Mouse (Mus musculus) forebrain, postnatal 0 days (tissue): ENCODE measurements around the gene Nle1. TPM values are rescaled to one million over a fixed set of nuclear protein-coding genes. Genes with fewer than 3 reads are reported as not detected.

Source experiments
- ATAC-seq: fragments of 200-750 bp; cut with Nextera tagmentation; 2 replicates; pipeline ENCODE4 v1.8.0; 2017; ENCODE audit warnings: mild to moderate bottlenecking, moderate library complexity
- DNase-seq: peaks from one replicate; pipeline ENCODE4 v3.0.0-alpha.2; 2015
- H3K27ac ChIP-seq: fragments of 300-500 bp; sonication (generic); 2 replicates; pipeline ENCODE4 v1.5.1; 2014; ENCODE audit warnings: low read depth, mild to moderate bottlenecking, antibody characterized with exemption, low read length, moderate library complexity, mixed read lengths
- H3K27me3 ChIP-seq: fragments of 300-500 bp; sonication (generic); 2 replicates; pipeline ENCODE4 v1.6.1; 2014; ENCODE audit warnings: mild to moderate bottlenecking, low read length, mixed read lengths; ENCODE audit not compliant: insufficient read depth
- H3K36me3 ChIP-seq: fragments of 300-500 bp; sonication (generic); 2 replicates; pipeline ENCODE4 v1.6.1; 2014; ENCODE audit warnings: mild to moderate bottlenecking, moderate library complexity; ENCODE audit not compliant: insufficient read depth
- H3K4me1 ChIP-seq: fragments of 300-500 bp; sonication (generic); 2 replicates; pipeline ENCODE4 v1.6.1; 2014; ENCODE audit warnings: antibody characterized with exemption; ENCODE audit not compliant: insufficient read depth
- H3K4me2 ChIP-seq: fragments of 300-500 bp; sonication (generic); 2 replicates; pipeline ENCODE4 v1.6.1; 2014; ENCODE audit warnings: low read depth, mild to moderate bottlenecking, moderate library complexity
- H3K4me3 ChIP-seq: fragments of 300-500 bp; sonication (generic); 2 replicates; pipeline ENCODE4 v1.5.1; 2014; ENCODE audit warnings: low read depth, low read length, mixed read lengths
- H3K9ac ChIP-seq: fragments of 300-500 bp; sonication (generic); 2 replicates; pipeline ENCODE4 v1.6.1; 2014; ENCODE audit warnings: mild to moderate bottlenecking
- H3K9me3 ChIP-seq: fragments of 300-500 bp; sonication (generic); 2 replicates; pipeline ENCODE4 v1.6.1; 2016; ENCODE audit warnings: low read length
- CTCF ChIP-seq: sonication (generic); IDR thresholded peaks from 2 replicates; pipeline ENCODE4 v1.5.1; 2016; ENCODE audit warnings: antibody characterized with exemption, control low read depth, low read depth
- WGBS: fragments of 180-500 bp; shearing (Covaris S2); extraction: QIAGEN DNeasy Blood & Tissue Kit; methylation state at CpG from one replicate; pipeline ENCODE4 v1.1.7; 2014; 5-methylcytosine and 5-hydroxymethylcytosine counted together
- polyA plus RNA-seq: library from polyadenylated mRNA; unstranded; fragments of >200 nt; fragmentation: Nextera tagmentation; extraction: Ambion mirVana; gene quantifications from 2 replicates; pipeline ENCODE4 v1.2.1, GENCODE M21; 2015
- total RNA-seq: library from RNA; depleted of rRNA; stranded (reverse); fragments of >200 nt; gene quantifications from 2 replicates; pipeline ENCODE4 v1.2.3, GENCODE M21; 2014; rRNA removed

The Nle1 gene
- 31.5 and 34.9 TPM in 2 replicates for total RNA-seq
- polyA plus RNA-seq, result 26.4 and 27.2 TPM in 2 replicates

GRCm38 (mm10) chr11:82907651-82908607 is at the start of gene Nle1:
TSS of gene Nle1 (minus strand) at chr11:82908411.
- Histone ChIP-seq H3K27ac (peak within 1 kb of the TSS; percentile 59; the same call in 1 of the 2 replicates), H3K9ac (peak within 1 kb of the TSS; percentile 77), H3K9me3 (no peaks in the 10 kb centered on the region), H3K36me3 (peaks cover 28% of the 10 kb centered on the region), H3K4me2 (peak within 1 kb of the TSS; percentile 72), H3K4me1 (no peaks in the 10 kb centered on the region), H3K27me3 (no peaks in the 10 kb centered on the region), H3K4me3 (peak within 1 kb of the TSS; percentile 73)
- DNase-seq, result peak; percentile 95
- ATAC-seq, result peak; percentile 98
- 2% methylated on average over 72 of the region's 73 CpGs for WGBS
- peak; percentile 98 for TF ChIP-seq CTCF

DNA sequence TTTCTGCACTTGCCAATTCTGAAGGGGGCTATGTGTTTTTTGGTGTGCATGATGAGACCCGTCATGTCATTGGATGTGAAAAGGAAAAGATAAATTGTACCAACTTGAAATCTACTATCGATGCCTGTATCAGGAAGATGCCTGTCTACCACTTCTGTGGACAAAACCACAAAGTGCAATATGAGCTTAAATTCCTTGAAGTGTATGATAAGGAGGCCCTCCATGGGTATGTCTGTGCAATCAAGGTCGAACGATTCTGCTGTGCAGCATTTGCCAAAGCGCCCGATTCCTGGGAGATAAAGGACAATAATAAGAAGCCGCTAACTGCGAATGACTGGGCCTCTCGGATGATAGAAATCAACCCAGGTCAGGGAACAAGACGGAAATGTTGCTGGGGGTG is 48.7 kb upstream of the Nle1 start:
- H3K36me3 ChIP-seq, result no peaks in the 10 kb centered on the region
- H3K9me3 ChIP-seq, result no peaks in the 10 kb centered on the region
- no peak overlapping the region for H3K4me3 ChIP-seq
- H3K9ac ChIP-seq, result no peak overlapping the region
- H3K27ac ChIP-seq, result no peak overlapping the region
- H3K4me2 ChIP-seq, result no peak overlapping the region
- DNase-seq, result no peak
- H3K4me1 ChIP-seq, result no peaks in the 10 kb centered on the region
- TF ChIP-seq CTCF, result no peak
- H3K27me3 ChIP-seq, result peaks cover 13% of the 10 kb centered on the region; the same call in 1 of the 2 replicates
- 79% methylated on average over 10 of the region's 10 CpGs for WGBS
- ATAC-seq, result no peak

DNA sequence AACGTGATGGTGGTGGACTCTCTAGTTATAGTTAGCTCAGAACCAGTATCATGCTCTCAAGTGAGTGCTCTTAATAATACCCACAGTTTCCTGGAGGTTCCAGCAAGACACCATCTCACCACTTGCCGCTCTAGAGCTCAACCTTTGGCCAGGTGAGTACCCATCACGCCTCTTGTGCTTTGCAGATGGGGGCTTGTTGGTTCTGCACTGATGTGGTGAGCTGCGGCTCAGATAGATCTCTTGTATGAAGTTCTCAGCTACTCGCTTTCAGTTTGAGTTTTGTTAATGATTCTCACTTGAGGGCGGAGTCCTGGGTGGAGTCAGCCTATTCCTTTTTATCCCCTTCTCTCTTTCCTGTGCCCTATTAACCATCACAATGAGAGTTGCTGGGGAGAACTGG is 46.4 kb upstream of the Nle1 start:
- ATAC-seq (no peak), DNase-seq (no peak)
- H3K4me2 ChIP-seq, result no peak overlapping the region
- no peaks in the 10 kb centered on the region for H3K4me1 ChIP-seq
- no peak for TF ChIP-seq CTCF
- no peak overlapping the region for H3K4me3 ChIP-seq
- H3K27me3 ChIP-seq, result peaks cover 32% of the 10 kb centered on the region
- 87% methylated on average over 6 of the region's 6 CpGs for WGBS
- no peak overlapping the region for H3K27ac ChIP-seq
- H3K9ac ChIP-seq, result no peak overlapping the region
- no peaks in the 10 kb centered on the region for H3K36me3 ChIP-seq
- no peaks in the 10 kb centered on the region for H3K9me3 ChIP-seq

DNA sequence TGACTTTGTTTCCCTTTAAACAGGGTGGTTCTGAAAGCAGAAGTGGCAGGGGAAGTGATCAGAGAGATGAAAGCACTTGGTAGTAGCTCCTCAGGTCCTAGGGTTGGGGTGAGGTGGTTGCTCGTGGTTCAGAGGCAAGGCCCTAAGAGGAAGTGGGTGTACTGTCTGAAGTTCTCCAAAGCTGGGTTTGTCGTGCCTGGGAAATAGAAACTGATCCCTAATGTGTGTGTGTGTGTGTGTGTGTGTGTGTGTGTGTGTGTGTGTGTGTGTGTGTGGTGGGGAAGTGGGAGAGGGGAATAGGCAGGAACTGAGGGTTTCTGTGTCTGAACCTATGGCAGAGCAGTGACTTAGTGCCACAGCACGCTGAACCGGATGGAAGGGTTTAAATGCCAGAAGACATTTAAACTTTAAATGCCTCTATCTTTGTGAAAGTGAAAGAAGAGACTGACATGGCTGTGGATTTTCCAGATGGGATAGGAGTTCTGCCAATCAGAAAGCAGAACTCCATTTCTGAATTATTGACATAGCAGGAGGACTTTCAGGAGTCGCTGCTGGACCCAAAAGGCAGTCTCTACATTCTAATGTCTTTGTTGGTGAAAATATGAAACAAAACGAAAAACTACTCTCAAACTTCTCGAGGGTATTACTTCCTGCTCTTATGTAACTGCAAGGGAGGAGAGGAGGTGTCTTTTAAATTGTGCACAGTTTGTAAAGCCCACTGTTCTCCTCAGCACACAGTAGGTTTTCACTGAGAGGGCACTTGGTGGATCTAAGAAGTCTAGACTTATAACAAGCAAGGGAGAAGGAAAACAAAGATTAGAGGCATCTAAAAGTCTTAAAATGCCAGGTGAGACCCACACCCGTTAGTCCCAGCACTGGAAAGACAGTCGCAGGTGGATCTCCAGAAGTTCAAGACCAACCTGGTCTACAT is 44.7 kb upstream of the Nle1 start:
- Histone ChIP-seq H3K4me1 (no peaks in the 10 kb centered on the region), H3K9ac (no peak overlapping the region), H3K36me3 (no peaks in the 10 kb centered on the region), H3K4me3 (no peak overlapping the region), H3K9me3 (no peaks in the 10 kb centered on the region), H3K27me3 (peaks cover 32% of the 10 kb centered on the region), H3K4me2 (no peak overlapping the region), H3K27ac (no peak overlapping the region)
- 71% methylated on average over 9 of the region's 9 CpGs for WGBS
- DNase-seq, result no peak
- TF ChIP-seq CTCF, result no peak
- no peak for ATAC-seq

DNA sequence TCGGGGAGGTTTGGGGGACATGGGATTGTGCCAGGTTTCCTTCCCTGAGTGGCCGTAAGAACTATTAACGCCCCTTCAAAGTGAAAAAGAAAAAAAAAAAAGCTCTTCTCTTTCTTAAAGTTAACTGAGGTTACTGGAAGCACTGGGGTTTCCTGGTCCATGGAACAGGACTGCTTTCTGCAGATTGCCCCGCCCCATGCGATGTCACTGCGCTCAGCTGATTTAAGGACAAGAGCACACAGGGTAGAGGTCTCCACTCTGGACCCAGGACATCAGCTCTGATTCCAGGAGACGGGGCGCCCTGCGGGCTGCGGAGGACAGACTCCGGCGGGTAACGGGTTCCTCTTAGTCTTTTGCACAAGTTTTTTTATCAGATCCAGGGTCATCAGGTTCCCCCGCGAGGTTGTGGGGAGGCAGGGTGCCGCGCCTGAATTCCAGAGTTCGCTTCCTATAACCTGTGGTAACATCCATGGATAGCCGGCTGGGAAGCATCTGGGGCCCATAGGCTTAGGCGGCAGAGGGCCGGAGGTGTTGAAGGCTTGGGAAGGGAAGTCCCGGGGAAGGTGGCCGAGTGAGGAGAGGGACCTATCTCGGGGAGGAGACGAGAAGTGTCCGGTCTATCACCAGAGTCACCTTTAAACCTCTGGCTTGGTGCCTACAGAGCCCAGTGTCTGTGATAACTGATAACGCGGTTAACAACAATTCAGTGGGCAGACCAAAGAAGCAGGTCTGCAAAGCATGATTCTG is 43.8 kb upstream of the Nle1 start:
- H3K4me2 ChIP-seq, result peak overlapping the region; percentile 13; the same call in 1 of the 2 replicates

More for the DNA sequence above, 43.8 kb upstream of the Nle1 start:
- Histone ChIP-seq H3K27me3 (peaks cover 32% of the 10 kb centered on the region), H3K4me3 (peak overlapping the region; percentile 14; the same call in 1 of the 2 replicates), H3K4me1 (no peaks in the 10 kb centered on the region), H3K36me3 (no peaks in the 10 kb centered on the region), H3K9me3 (no peaks in the 10 kb centered on the region), H3K9ac (no peak overlapping the region), H3K27ac (no peak overlapping the region)
- TF ChIP-seq CTCF, result no peak
- ATAC-seq, result no peak
- DNase-seq, result no peak
- 13% methylated on average over 28 of the region's 28 CpGs for WGBS
